Mouse (Mus musculus) lung, embryonic 15.5 days (tissue): Measurements from ENCODE around the gene Bicc1. TPM values are rescaled to one million over a fixed set of nuclear protein-coding genes. Genes with fewer than 3 reads are reported as not detected.

ENCODE experiments used
- ATAC-seq: fragments of 200-750 bp; cut with Nextera tagmentation; 2 replicates; pipeline ENCODE4 v1.8.0; 2017; ENCODE audit warnings: moderate number of reproducible peaks, borderline replicate concordance; ENCODE audit not compliant: low FRiP score, low TSS enrichment; ENCODE audit errors: extremely low read depth
- H3K27ac ChIP-seq: fragments of 300-500 bp; sonication (generic); 2 replicates; pipeline ENCODE4 v1.5.1; 2015; ENCODE audit warnings: moderate library complexity, mild to moderate bottlenecking, inconsistent platforms
- H3K27me3 ChIP-seq: fragments of 300-500 bp; sonication (generic); 2 replicates; pipeline ENCODE4 v1.6.1; 2015; ENCODE audit warnings: inconsistent platforms
- H3K36me3 ChIP-seq: fragments of 300-500 bp; sonication (generic); 2 replicates; pipeline ENCODE4 v1.6.1; 2015; ENCODE audit warnings: inconsistent platforms
- H3K4me1 ChIP-seq: fragments of 300-500 bp; sonication (generic); 2 replicates; pipeline ENCODE4 v1.6.1; 2015; ENCODE audit warnings: inconsistent platforms
- H3K4me2 ChIP-seq: fragments of 300-500 bp; sonication (generic); 2 replicates; pipeline ENCODE4 v1.6.1; 2015; ENCODE audit warnings: inconsistent platforms, mild to moderate bottlenecking, moderate library complexity
- H3K4me3 ChIP-seq: fragments of 300-500 bp; sonication (generic); 2 replicates; pipeline ENCODE4 v1.5.1; 2015; ENCODE audit warnings: mild to moderate bottlenecking, inconsistent platforms
- H3K9ac ChIP-seq: fragments of 300-500 bp; sonication (generic); 2 replicates; pipeline ENCODE4 v1.6.1; 2015; ENCODE audit warnings: inconsistent platforms
- H3K9me3 ChIP-seq: fragments of 300-500 bp; sonication (generic); 2 replicates; pipeline ENCODE4 v1.6.1; 2016; ENCODE audit warnings: inconsistent platforms
- WGBS: fragments of 180-500 bp; shearing (Covaris S2); methylation state at CpG from one replicate; pipeline ENCODE4 v1.1.7; 2015; 5-methylcytosine and 5-hydroxymethylcytosine counted together
- polyA plus RNA-seq: library from polyadenylated mRNA; unstranded; fragments of >200 nt; fragmentation: Nextera tagmentation; extraction: Ambion mirVana; gene quantifications from 2 replicates; pipeline ENCODE4 v1.2.1, GENCODE M21; 2015

The Bicc1 gene
- polyA plus RNA-seq, 1 experiment from 2014 or later = 20.7 TPM

- peak; percentile 44; the same call in 1 of the 2 replicates for ATAC-seq
- Histone ChIP-seq H3K4me2 (no peak overlapping the region), H3K36me3 (no peaks in the 10 kb centered on the region), H3K9me3 (no peaks in the 10 kb centered on the region), H3K27ac (no peak overlapping the region), H3K27me3 (no peaks in the 10 kb centered on the region), H3K9ac (no peak overlapping the region), H3K4me3 (no peak overlapping the region), H3K4me1 (peaks cover 5% of the 10 kb centered on the region)
- WGBS = 8% methylated on average over 7 of the region's 7 CpGs
Measured at GRCm38 (mm10) chr10:71183339-71184031, 24.0 kb upstream of the Bicc1 start.

GRCm38 (mm10) chr10:71181931-71182330, 22.4 kb upstream of the Bicc1 start:
- no peak overlapping the region for H3K27ac ChIP-seq
- 83% methylated on average over 4 of the region's 4 CpGs for WGBS

GRCm38 (mm10) chr10:71181091-71181490, 21.6 kb upstream of the Bicc1 start:
- H3K27me3 ChIP-seq = no peaks in the 10 kb centered on the region

More at GRCm38 (mm10) chr10:71181931-71182330, 22.4 kb upstream of the Bicc1 start:
- no peak overlapping the region for H3K4me2 ChIP-seq
- no peaks in the 10 kb centered on the region for H3K27me3 ChIP-seq
- no peaks in the 10 kb centered on the region for H3K9me3 ChIP-seq
- no peaks in the 10 kb centered on the region for H3K36me3 ChIP-seq
- peaks cover 5% of the 10 kb centered on the region for H3K4me1 ChIP-seq
- H3K9ac ChIP-seq = no peak overlapping the region
- ATAC-seq = no peak
- no peak overlapping the region for H3K4me3 ChIP-seq

GRCm38 (mm10) chr10:71180057-71180456, 20.6 kb upstream of the Bicc1 start:
- no peak overlapping the region for H3K9ac ChIP-seq
- WGBS = 91% methylated on average over 2 of the region's 2 CpGs
- ATAC-seq = no peak
- H3K4me3 ChIP-seq = no peak overlapping the region
- no peaks in the 10 kb centered on the region for H3K9me3 ChIP-seq
- H3K36me3 ChIP-seq = no peaks in the 10 kb centered on the region
- H3K27ac ChIP-seq = no peak overlapping the region
- peaks cover 5% of the 10 kb centered on the region for H3K4me1 ChIP-seq
- H3K4me2 ChIP-seq = no peak overlapping the region
- H3K27me3 ChIP-seq = no peaks in the 10 kb centered on the region

More at GRCm38 (mm10) chr10:71181091-71181490, 21.6 kb upstream of the Bicc1 start:
- no peak overlapping the region for H3K4me2 ChIP-seq
- H3K4me3 ChIP-seq = no peak overlapping the region
- H3K9ac ChIP-seq = no peak overlapping the region
- no peak for ATAC-seq
- no peaks in the 10 kb centered on the region for H3K9me3 ChIP-seq
- 59% methylated on average over 2 of the region's 2 CpGs for WGBS
- no peaks in the 10 kb centered on the region for H3K36me3 ChIP-seq
- H3K4me1 ChIP-seq = peaks cover 5% of the 10 kb centered on the region
- H3K27ac ChIP-seq = no peak overlapping the region

- no peaks in the 10 kb centered on the region for H3K27me3 ChIP-seq
- no peaks in the 10 kb centered on the region for H3K4me1 ChIP-seq
- no peak for ATAC-seq
- H3K4me2 ChIP-seq = no peak overlapping the region
- no peaks in the 10 kb centered on the region for H3K36me3 ChIP-seq
- WGBS = 81% methylated on average over 7 of the region's 7 CpGs
- no peak overlapping the region for H3K4me3 ChIP-seq
- no peaks in the 10 kb centered on the region for H3K9me3 ChIP-seq
- no peak overlapping the region for H3K27ac ChIP-seq
- no peak overlapping the region for H3K9ac ChIP-seq
Measured at GRCm38 (mm10) chr10:71177201-71177600, 17.7 kb upstream of the Bicc1 start.

GRCm38 (mm10) chr10:71176341-71176740, 16.8 kb upstream of the Bicc1 start:
- Histone ChIP-seq H3K4me2 (no peak overlapping the region), H3K9ac (no peak overlapping the region), H3K36me3 (no peaks in the 10 kb centered on the region), H3K27ac (no peak overlapping the region), H3K4me3 (no peak overlapping the region), H3K4me1 (no peaks in the 10 kb centered on the region), H3K27me3 (no peaks in the 10 kb centered on the region), H3K9me3 (no peaks in the 10 kb centered on the region)
- 86% methylated on average over 8 of the region's 8 CpGs for WGBS
- no peak for ATAC-seq

GRCm38 (mm10) chr10:71175280-71175679, 15.8 kb upstream of the Bicc1 start:
- H3K4me1 ChIP-seq = no peaks in the 10 kb centered on the region
- no peaks in the 10 kb centered on the region for H3K9me3 ChIP-seq
- no peak overlapping the region for H3K4me2 ChIP-seq
- no peaks in the 10 kb centered on the region for H3K36me3 ChIP-seq
- H3K27ac ChIP-seq = no peak overlapping the region
- ATAC-seq = no peak
- WGBS = 90% methylated on average over 15 of the region's 15 CpGs
- H3K27me3 ChIP-seq = no peaks in the 10 kb centered on the region
- no peak overlapping the region for H3K9ac ChIP-seq
- no peak overlapping the region for H3K4me3 ChIP-seq

GRCm38 (mm10) chr10:71171414-71171813, 11.9 kb upstream of the Bicc1 start:
- H3K4me3 ChIP-seq = no peak overlapping the region

GRCm38 (mm10) chr10:71170771-71171170, 11.3 kb upstream of the Bicc1 start:
- no peak for ATAC-seq
- no peak overlapping the region for H3K4me2 ChIP-seq
- WGBS = 75% methylated on average over 5 of the region's 5 CpGs
- H3K4me3 ChIP-seq = no peak overlapping the region
- H3K27me3 ChIP-seq = no peaks in the 10 kb centered on the region
- no peak overlapping the region for H3K9ac ChIP-seq
- no peaks in the 10 kb centered on the region for H3K9me3 ChIP-seq
- H3K36me3 ChIP-seq = no peaks in the 10 kb centered on the region
- H3K27ac ChIP-seq = no peak overlapping the region
- H3K4me1 ChIP-seq = no peaks in the 10 kb centered on the region

More at GRCm38 (mm10) chr10:71171414-71171813, 11.9 kb upstream of the Bicc1 start:
- Histone ChIP-seq H3K4me2 (no peak overlapping the region), H3K9ac (no peak overlapping the region), H3K36me3 (no peaks in the 10 kb centered on the region), H3K4me1 (no peaks in the 10 kb centered on the region), H3K27ac (no peak overlapping the region), H3K27me3 (no peaks in the 10 kb centered on the region), H3K9me3 (no peaks in the 10 kb centered on the region)
- WGBS = 97% methylated on average over 1 of the region's 1 CpGs
- no peak; the same call in 1 of the 2 replicates for ATAC-seq

GRCm38 (mm10) chr10:71169811-71170210, 10.3 kb upstream of the Bicc1 start:
- WGBS = 63% methylated on average over 10 of the region's 10 CpGs

GRCm38 (mm10) chr10:71169171-71169570, 9.7 kb upstream of the Bicc1 start:
- Histone ChIP-seq H3K4me2 (no peak overlapping the region), H3K27me3 (no peaks in the 10 kb centered on the region), H3K4me1 (no peaks in the 10 kb centered on the region), H3K4me3 (no peak overlapping the region), H3K27ac (no peak overlapping the region), H3K9ac (no peak overlapping the region), H3K9me3 (no peaks in the 10 kb centered on the region), H3K36me3 (no peaks in the 10 kb centered on the region)
- ATAC-seq = no peak
- 54% methylated on average over 4 of the region's 4 CpGs for WGBS

More at GRCm38 (mm10) chr10:71169811-71170210, 10.3 kb upstream of the Bicc1 start:
- Histone ChIP-seq H3K4me3 (no peak overlapping the region), H3K36me3 (no peaks in the 10 kb centered on the region), H3K4me1 (no peaks in the 10 kb centered on the region), H3K4me2 (no peak overlapping the region), H3K27ac (no peak overlapping the region), H3K27me3 (no peaks in the 10 kb centered on the region), H3K9me3 (no peaks in the 10 kb centered on the region), H3K9ac (no peak overlapping the region)
- no peak for ATAC-seq

GRCm38 (mm10) chr10:71160449-71160848, 949 bp upstream of the Bicc1 start:
- Histone ChIP-seq H3K4me1 (peaks cover 13% of the 10 kb centered on the region), H3K4me2 (no peak overlapping the region), H3K9ac (no peak overlapping the region), H3K9me3 (no peaks in the 10 kb centered on the region), H3K36me3 (no peaks in the 10 kb centered on the region), H3K27me3 (no peaks in the 10 kb centered on the region; the same call in 1 of the 2 replicates), H3K27ac (no peak overlapping the region), H3K4me3 (no peak overlapping the region)
- no peak for ATAC-seq
- 89% methylated on average over 12 of the region's 12 CpGs for WGBS
